Mouse (Mus musculus) forebrain, embryonic 14.5 days (tissue): ENCODE measurements around the gene Olfr285. TPM values are rescaled to one million over a fixed set of nuclear protein-coding genes. Genes with fewer than 3 reads are reported as not detected.

Experiments
- ATAC-seq: fragments of 200-750 bp; cut with Nextera tagmentation; 2 replicates; pipeline ENCODE4 v1.8.0; 2017; ENCODE audit warnings: mild to moderate bottlenecking, moderate library complexity
- DNase-seq: peaks from one replicate; pipeline ENCODE4 v3.0.0-alpha.2; 2015; ENCODE audit warnings: low spot score
- H3K27ac ChIP-seq: fragments of 300-500 bp; sonication (generic); 2 replicates; pipeline ENCODE4 v1.5.1; 2014; ENCODE audit warnings: low read depth, mild to moderate bottlenecking, control low read depth, low read length, moderate library complexity
- H3K27me3 ChIP-seq: fragments of 300-500 bp; sonication (generic); replicated peaks from 2 replicates; pipeline ENCODE4 v1.6.1; 2014; ENCODE audit warnings: low read length, control low read depth, mixed read lengths; ENCODE audit not compliant: control insufficient read depth, insufficient read depth
- H3K36me3 ChIP-seq: fragments of 300-500 bp; sonication (generic); 2 replicates; pipeline ENCODE4 v1.6.1; 2014; ENCODE audit warnings: low read length, control low read depth; ENCODE audit not compliant: control insufficient read depth, insufficient read depth
- H3K4me1 ChIP-seq: fragments of 300-500 bp; sonication (generic); 2 replicates; pipeline ENCODE4 v1.6.1; 2014; ENCODE audit warnings: antibody characterized with exemption, low read length, control low read depth; ENCODE audit not compliant: control insufficient read depth, insufficient read depth
- H3K4me2 ChIP-seq: fragments of 300-500 bp; sonication (generic); 2 replicates; pipeline ENCODE4 v1.6.1; 2014; ENCODE audit warnings: mild to moderate bottlenecking, control low read depth, low read length
- H3K4me3 ChIP-seq: fragments of 300-500 bp; sonication (generic); 2 replicates; pipeline ENCODE4 v1.5.1; 2014; ENCODE audit warnings: low read depth, low read length, control low read depth
- H3K9ac ChIP-seq: fragments of 300-500 bp; sonication (generic); 2 replicates; pipeline ENCODE4 v1.6.1; 2014; ENCODE audit warnings: mild to moderate bottlenecking, low read length, control low read depth, moderate library complexity
- H3K9me3 ChIP-seq: fragments of 300-500 bp; sonication (generic); replicated peaks from 2 replicates; pipeline ENCODE4 v1.6.1; 2016; ENCODE audit warnings: low read length, control low read depth, mixed read lengths; ENCODE audit not compliant: control insufficient read depth
- WGBS: fragments of 180-500 bp; shearing (Covaris S2); extraction: QIAGEN DNeasy Blood & Tissue Kit; methylation state at CpG from one replicate; pipeline ENCODE4 v1.1.7; 2014; 5-methylcytosine and 5-hydroxymethylcytosine counted together
- polyA plus RNA-seq: library from polyadenylated mRNA; unstranded; fragments of >200 nt; fragmentation: Nextera tagmentation; extraction: Ambion mirVana; gene quantifications from 2 replicates; pipeline ENCODE4 v1.2.1, GENCODE M21; 2014

Gene Olfr285
- not detected in 2 replicates for polyA plus RNA-seq

GRCm38 (mm10) chr15:98317177-98317724, at the start of gene Olfr285:
Gene Olfr285, minus strand, starts transcription at chr15:98317353.
- no peaks in the 10 kb centered on the region for H3K9me3 ChIP-seq
- no peak within 1 kb of the TSS for H3K27ac ChIP-seq
- DNase-seq (peak; percentile 83), ATAC-seq (peak; percentile 75)
- no peak within 1 kb of the TSS for H3K4me2 ChIP-seq
- no peaks in the 10 kb centered on the region for H3K36me3 ChIP-seq
- no peaks in the 10 kb centered on the region for H3K27me3 ChIP-seq
- no peak within 1 kb of the TSS for H3K9ac ChIP-seq
- WGBS, result 83% methylated on average over 5 of the region's 5 CpGs
- H3K4me1 ChIP-seq, result no peaks in the 10 kb centered on the region
- no peak within 1 kb of the TSS for H3K4me3 ChIP-seq

- H3K9me3 ChIP-seq, result no peaks in the 10 kb centered on the region
- H3K4me3 ChIP-seq, result no peak within 1 kb of the TSS
- WGBS, result 89% methylated on average over 8 of the region's 8 CpGs
- DNase-seq (no peak), ATAC-seq (no peak)
- H3K4me2 ChIP-seq, result no peak within 1 kb of the TSS
- H3K27me3 ChIP-seq, result no peaks in the 10 kb centered on the region
- H3K4me1 ChIP-seq, result no peaks in the 10 kb centered on the region
- no peaks in the 10 kb centered on the region for H3K36me3 ChIP-seq
- no peak within 1 kb of the TSS for H3K27ac ChIP-seq
- no peak within 1 kb of the TSS for H3K9ac ChIP-seq
Observed at GRCm38 (mm10) chr15:98340887-98341286, 23.7 kb upstream of the Olfr285 start, which contains the start of gene Olfr284. Gene Olfr284, minus strand, starts transcription at chr15:98340987.

GRCm38 (mm10) chr15:98315703-98316102, 1.4 kb downstream of the Olfr285 start:
- Histone ChIP-seq H3K27ac (no peak overlapping the region), H3K9ac (no peak overlapping the region), H3K27me3 (no peaks in the 10 kb centered on the region), H3K4me1 (no peaks in the 10 kb centered on the region), H3K9me3 (no peaks in the 10 kb centered on the region), H3K4me2 (no peak overlapping the region), H3K4me3 (no peak overlapping the region), H3K36me3 (no peaks in the 10 kb centered on the region)
- DNase-seq, result no peak
- WGBS, result 42% methylated on average over 6 of the region's 6 CpGs
- ATAC-seq, result no peak

- H3K9me3 ChIP-seq, result no peaks in the 10 kb centered on the region
- peak within 1 kb of the TSS; percentile 90 for H3K4me2 ChIP-seq
- H3K36me3 ChIP-seq, result no peaks in the 10 kb centered on the region
- H3K4me1 ChIP-seq, result no peaks in the 10 kb centered on the region
- H3K9ac ChIP-seq, result peak within 1 kb of the TSS; percentile 80
- peak; percentile 77 for ATAC-seq
- peak within 1 kb of the TSS; percentile 60 for H3K4me3 ChIP-seq
- no peaks in the 10 kb centered on the region for H3K27me3 ChIP-seq
- no peak within 1 kb of the TSS for H3K27ac ChIP-seq
- DNase-seq, result peak; percentile 46
- WGBS, result 1% methylated on average over 56 of the region's 60 CpGs
Observed at GRCm38 (mm10) chr15:98295628-98296551, 21.3 kb downstream of the Olfr285 start, which contains the start of gene Zfp641. Gene Zfp641, minus strand, starts transcription at chr15:98296161.

GRCm38 (mm10) chr15:98293651-98294050, 23.5 kb downstream of the Olfr285 start:
- no peak overlapping the region for H3K4me3 ChIP-seq
- H3K27ac ChIP-seq, result no peak overlapping the region
- H3K36me3 ChIP-seq, result no peaks in the 10 kb centered on the region
- H3K27me3 ChIP-seq, result no peaks in the 10 kb centered on the region
- no peak overlapping the region for H3K9ac ChIP-seq
- no peak for ATAC-seq
- no peaks in the 10 kb centered on the region for H3K4me1 ChIP-seq
- H3K4me2 ChIP-seq, result no peak overlapping the region
- DNase-seq, result no peak
- WGBS, result 91% methylated on average over 8 of the region's 8 CpGs
- no peaks in the 10 kb centered on the region for H3K9me3 ChIP-seq

- DNase-seq (no peak), ATAC-seq (no peak)
- Histone ChIP-seq H3K27ac (no peak overlapping the region), H3K4me3 (no peak overlapping the region), H3K4me2 (no peak overlapping the region), H3K36me3 (no peaks in the 10 kb centered on the region), H3K4me1 (no peaks in the 10 kb centered on the region), H3K9ac (no peak overlapping the region), H3K9me3 (no peaks in the 10 kb centered on the region), H3K27me3 (no peaks in the 10 kb centered on the region)
- WGBS, result 72% methylated on average over 12 of the region's 12 CpGs
Observed at GRCm38 (mm10) chr15:98288566-98288965, 28.6 kb downstream of the Olfr285 start.

GRCm38 (mm10) chr15:98286418-98286817, 30.7 kb downstream of the Olfr285 start:
- Histone ChIP-seq H3K36me3 (no peaks in the 10 kb centered on the region), H3K4me3 (no peak overlapping the region), H3K9ac (no peak overlapping the region), H3K27ac (no peak overlapping the region), H3K27me3 (no peaks in the 10 kb centered on the region), H3K4me1 (no peaks in the 10 kb centered on the region), H3K9me3 (no peaks in the 10 kb centered on the region), H3K4me2 (no peak overlapping the region)
- DNase-seq (peak; percentile 22), ATAC-seq (no peak)
- 78% methylated on average over 7 of the region's 7 CpGs for WGBS
